Mouse (Mus musculus): ENCODE data around the gene Sv2b.

Gene Sv2b

GRCm38 (mm10) chr7:75085473-75085872, 223.6 kb downstream of the Sv2b start:
- no peak for DNase-seq (ENCODE audit: low spot score)

- DNase-seq (ENCODE audit: low spot score), result no peak
These were observed 228.9 kb downstream of the Sv2b start for GRCm38 (mm10) chr7:75080163-75080562.

GRCm38 (mm10) chr7:75077560-75078208, 231.4 kb downstream of the Sv2b start:
- no peak for DNase-seq (ENCODE audit: low spot score)

Data from urinary bladder, postnatal 25 days (tissue).